Mouse (Mus musculus): ENCODE data around the gene Slc44a4. TPM values are rescaled to one million over a fixed set of nuclear protein-coding genes. Genes with fewer than 3 reads are reported as not detected.
"Not testable (repeated sequence)": the region's sequence is repeated elsewhere in the genome, so short reads cannot be mapped to it uniquely, and the experiment has no call there.

The Slc44a4 gene
- polyA plus RNA-seq, 1 experiment, result 0.38 TPM

DNA sequence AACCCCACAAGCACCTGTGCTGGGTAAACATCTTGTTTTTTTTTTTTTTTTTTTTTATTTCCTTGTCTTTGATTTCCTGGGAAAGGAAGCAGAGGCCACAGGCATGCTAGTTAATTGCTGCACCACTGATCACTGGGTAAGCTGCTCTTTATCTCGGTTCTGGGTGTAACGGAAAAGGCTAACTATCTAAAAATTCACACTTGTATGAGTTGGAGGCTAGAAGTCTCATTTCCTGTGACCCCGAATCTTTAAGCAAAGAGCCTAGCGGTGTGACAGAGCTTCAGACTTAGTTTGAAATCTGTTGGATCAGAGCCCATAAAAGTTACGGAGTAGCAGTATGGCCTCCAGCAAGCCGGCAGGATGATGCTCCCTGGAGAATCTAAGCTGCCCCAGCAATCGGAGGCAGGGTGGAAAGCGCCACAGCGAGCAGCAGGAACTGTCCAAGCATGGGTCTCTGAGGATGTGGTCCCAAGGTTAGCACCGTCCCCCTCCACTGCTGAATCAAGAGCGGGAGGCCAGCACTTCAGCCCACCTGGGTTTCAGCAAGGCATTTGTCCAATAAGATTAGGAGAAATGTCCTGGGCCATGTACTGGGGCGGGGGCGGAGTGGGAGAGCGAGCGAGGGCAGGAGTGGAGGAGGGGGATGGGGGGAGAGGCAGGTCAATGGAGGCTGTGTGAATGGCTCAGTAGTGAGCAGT lies 27.2 kb downstream of the Slc44a4 start:
- no peak for DNase-seq (ENCODE audit: extremely low spot score in 1 of 2, low spot score in 1 of 2)

DNA sequence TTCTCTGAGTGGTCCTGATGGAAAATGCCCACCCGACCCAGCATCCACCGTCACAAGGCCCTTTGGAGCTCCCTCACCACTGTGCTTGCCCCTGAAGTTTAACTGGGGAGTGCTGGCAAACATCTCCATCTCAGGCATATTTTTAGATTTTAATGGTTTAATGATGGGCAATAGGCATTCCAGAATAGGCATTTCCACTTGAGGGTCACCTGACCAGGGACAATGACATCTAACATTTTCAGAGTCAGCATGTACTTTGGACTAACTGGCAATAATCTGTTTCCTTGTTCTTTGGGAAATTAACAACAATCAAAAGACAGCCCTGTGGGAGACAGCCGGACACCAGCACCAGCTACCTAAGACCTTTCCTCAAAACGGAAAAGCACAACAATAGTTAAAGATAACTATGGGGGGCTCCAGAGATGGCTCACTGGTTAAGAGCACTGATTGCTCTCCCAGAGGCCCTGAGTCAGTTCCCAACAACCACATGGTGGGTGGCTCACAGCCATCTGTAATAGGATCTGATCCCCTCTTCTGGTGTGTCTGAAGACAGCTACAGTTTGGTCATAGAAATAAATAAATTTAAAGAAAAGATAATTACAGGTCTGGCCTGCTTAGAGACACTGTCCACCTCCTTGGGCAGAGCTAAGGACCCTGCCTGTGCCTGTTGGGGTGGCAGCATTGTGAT lies 29.0 kb downstream of the Slc44a4 start:
- DNase-seq (ENCODE audit: extremely low spot score in 1 of 2, low spot score in 1 of 2), result no peak

DNA sequence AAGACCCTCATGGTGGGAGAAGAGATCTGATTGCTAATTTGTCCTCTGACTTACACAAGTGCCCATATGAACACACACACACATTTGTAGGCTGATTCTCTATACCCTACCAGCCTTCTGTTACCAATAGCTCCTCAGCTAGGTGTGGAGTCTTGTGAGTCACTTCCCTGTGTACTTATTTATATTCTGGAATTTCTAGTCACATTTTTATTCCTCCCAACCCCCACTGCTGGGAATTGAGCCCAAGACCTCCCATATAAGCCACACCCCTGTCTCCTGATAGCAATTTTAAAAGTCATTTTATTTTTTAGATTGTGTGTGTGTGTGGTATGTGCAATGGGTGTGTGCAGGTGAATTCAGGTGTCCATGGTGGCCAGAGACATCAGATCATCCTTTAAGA lies 30.1 kb downstream of the Slc44a4 start:
- DNase-seq (ENCODE audit: extremely low spot score in 1 of 2, low spot score in 1 of 2), result no peak

DNA sequence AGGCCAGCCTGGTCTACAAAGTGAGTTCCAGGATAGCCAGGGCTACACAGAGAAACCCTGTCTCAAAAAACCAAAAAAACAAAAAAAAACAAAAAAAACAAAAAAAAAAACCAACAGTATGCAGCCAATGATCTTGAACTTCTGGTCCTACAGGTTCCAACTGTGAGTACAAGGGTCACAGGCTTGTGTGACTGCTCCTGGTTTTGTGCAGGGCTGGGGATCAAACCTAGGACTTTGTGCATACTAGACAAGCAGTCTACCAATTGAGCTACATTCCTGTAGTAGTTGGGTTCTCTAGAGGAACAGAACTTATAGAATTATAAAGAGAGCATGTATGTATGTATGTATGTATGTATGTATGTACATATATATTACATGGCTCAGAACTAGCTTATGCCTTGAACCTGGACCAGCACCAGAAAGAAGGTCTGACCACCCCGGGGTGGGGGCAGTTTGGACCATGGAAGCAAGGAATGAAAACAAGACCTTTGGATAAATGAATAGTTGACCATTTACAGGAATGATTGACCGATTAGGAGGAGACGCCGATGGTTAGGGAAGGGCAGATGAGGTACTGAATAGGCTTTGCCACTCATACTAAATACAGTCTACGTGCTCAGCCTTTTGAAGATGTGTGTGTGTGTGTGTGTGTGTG lies 32.3 kb downstream of the Slc44a4 start:
- DNase-seq (ENCODE audit: extremely low spot score in 1 of 2, low spot score in 1 of 2), result no peak

DNA sequence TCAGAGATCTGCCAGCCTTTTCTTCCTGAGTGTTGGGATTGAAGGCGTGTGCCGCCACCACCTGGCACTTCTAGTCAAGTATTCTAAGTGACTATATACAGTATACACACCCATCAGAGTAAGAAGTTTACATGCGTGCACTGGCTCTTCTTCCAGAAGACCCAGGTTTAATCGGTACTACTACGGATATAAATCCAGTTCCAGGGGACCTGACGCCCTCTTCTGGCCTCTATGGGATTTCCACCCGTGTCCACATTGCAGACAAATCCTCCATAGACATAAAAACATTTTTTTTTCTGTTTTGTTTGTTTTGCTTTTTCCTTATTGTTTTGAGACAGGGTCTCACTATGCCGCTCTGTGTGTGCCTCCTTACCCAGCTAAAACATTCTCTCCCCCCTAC lies 33.3 kb downstream of the Slc44a4 start:
- DNase-seq (ENCODE audit: extremely low spot score in 1 of 2, low spot score in 1 of 2), result peak in 1 of 2 experiments; percentile 34

DNA sequence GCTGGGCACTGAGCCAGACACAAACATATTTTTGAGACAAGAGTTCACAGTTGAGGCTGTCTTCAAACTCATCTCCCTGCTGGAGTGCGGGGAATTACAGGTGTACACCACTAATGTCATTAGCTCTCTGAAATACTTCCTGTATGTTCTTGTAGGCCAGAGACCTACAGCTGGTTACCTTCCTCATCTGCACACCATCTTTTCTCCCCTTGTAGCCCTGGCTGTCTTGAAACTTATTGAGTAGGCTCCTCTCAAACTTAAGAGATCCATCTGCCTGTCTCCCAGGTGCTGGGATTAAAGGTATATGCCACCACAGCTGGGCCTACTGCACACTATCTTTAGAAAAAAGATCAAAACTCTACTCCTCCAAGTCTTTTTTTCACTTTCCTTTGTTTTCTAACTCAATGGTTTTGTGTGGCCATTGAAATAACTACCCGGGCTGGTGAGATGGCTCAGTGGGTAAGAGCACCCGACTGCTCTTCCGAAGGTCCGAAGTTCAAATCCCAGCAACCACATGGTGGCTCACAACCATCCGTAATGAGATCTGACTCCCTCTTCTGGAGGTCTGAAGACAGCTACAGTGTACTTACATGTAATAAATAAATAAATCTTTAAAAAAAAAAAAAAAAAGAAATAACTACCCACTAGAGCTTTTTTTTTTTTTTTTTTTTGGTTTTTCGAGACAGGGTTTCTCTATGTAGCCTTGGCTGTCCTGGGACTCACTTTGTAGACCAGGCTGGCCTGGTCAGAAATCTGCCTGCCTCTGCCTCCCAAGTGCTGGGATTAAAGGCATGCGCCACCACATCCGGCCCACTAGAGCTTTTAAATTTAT lies 34.7 kb downstream of the Slc44a4 start:
- not testable (repeated sequence) for DNase-seq (ENCODE audit: extremely low spot score in 1 of 2, low spot score in 1 of 2)

DNA sequence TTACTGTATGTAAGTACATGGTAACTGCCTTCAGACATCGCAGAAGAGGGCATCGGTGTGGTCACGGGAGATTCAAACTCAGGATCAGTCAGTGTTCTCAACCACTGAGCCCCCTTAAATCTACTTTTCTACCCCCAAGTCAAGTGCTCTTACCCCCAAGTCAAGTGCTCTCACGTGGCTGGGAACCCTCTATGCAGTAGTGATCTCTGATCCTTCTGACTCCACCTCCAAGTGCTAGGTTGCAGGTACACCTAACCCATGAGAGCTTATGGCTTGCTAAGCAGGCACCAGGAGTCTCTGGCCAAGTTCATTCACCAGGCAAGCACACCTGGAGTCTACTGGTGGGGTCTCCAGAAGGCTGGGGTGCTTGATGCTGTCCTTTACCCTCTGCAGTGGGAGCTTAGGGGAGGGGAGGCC lies 35.3 kb downstream of the Slc44a4 start:
- no peak for DNase-seq (ENCODE audit: extremely low spot score in 1 of 2, low spot score in 1 of 2)

DNA sequence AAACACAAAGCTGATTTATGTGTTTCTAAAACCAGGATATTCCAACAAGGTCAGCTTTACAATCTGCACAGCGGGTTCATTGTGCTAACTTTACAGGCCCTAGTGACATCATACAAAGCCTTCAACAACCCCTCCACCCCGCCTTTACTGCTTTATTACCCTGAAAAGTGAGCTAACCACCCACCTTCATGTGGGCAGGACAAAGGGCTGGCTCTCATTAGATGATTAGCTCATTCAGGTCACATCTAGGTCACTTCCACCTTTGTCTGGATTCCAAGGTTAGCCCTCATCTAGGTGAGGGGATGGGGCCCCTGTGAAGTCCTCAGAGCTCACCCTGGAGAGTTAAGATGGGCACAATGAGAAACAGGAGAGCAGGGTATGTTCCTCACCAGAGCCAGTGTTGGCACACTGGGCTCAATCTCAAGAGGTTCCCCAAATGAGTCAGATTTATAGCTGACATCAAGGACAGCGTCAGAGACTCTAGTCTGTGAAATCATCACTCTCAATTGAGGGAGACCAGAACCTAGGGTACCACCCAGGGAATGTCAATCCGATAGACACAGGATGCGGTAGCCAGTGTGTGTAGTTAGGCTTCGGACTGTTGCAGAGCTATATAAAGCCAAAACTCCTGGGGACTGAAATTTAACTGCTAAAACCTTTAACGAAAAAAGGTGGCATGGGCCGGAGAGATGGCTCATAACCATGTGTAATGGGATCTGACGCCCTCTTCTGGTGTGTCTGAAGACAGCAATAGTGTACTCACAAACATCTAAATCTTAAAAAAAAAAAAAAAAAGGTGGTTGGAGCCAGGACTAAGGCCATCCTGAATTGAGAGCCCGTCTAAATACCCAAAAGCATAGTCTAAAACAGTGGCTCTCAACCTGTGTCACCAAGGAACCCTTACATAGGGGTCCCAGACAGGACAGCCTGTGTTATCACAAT lies 36.5 kb downstream of the Slc44a4 start:
- DNase-seq (ENCODE audit: extremely low spot score in 1 of 2, low spot score in 1 of 2), result no peak

DNA sequence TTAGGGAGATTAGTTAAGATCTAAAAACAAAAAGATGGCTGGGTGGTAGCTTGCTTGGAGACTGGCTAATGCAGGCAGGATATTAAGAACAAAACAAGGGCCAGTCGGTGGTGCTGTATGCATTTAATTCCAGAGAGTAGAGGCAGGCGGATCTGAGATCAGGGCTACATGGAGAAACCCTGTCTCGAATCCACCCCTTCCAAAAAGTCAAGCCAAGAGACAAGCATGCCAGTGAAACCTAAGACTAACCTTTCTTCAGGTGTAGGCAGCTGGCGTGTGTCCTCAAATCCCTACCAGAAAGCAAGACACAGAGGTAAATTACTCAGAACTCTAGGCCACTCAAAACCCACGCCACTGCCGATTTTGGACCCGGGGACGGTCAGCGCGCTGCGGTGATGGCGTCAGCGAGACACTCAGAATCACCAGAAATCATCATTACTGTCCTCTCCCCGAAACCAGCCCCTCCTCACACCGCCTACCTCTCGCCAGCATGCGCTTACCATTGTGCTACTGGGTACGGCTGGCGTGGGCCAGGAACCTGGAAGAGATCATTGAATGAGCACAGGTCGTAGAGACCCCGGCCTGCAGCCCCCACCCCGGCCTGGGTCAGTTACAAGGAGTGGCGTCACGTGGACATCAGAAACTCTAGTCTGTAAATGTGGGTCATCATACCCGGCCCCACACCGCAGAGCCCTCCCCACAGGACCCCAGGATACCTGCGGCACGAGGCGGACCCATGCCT lies 37.5 kb downstream of the Slc44a4 start:
- DNase-seq (ENCODE audit: extremely low spot score in 1 of 2, low spot score in 1 of 2), result peak in 1 of 2 experiments; percentile 57

DNA sequence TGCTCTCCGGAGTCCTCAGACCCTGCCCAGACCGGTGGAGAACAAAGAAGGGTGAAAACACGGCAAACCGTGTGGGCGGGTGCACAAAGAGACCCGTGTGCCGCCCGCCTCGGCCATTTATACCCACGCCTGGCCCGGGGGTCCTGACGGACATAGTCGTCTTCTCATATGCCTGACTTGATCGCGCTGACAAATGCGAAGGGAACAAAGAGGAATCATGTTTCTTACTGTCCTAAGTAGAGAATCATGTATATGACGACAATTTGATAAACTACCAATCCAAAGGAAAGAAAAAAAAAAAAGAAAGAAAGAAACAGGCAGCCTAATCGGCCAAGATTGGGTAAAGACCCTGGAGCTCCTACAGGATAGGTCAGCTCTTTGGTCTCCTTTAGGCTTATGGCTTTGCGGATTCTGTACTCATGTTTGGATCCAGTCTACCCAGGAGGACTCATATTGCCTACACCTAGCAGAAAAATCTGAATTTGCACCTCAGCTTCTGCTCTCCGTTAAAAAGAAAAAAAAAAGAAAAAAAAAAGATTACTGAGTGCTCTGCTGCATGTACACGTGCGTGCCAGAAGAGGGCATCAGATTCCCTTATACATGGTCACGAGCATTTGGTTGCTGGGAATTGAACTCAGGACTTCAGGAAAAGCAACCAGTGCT lies 38.2 kb downstream of the Slc44a4 start:
- DNase-seq (ENCODE audit: extremely low spot score in 1 of 2, low spot score in 1 of 2), result peak; percentile 48 to 81

DNA sequence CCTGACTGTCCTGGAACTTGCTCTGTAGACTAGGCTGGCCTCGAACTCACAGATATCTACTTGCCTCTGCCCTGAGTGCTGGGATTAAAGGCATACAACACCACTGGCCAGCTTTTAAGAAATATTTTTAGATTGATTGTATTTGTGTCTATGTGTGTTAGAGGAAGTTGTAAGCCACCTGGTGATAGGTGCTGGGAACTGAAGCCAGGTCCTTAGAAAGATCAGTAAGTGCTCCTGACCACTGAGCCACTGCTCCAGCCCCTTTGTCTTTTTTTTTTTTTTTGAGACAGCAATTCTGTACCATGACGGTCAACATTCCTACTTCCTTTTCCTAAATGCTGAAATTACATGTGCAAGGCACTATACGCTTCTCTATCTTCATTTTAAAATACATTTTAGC lies 39.0 kb downstream of the Slc44a4 start:
- DNase-seq (ENCODE audit: extremely low spot score in 1 of 2, low spot score in 1 of 2), result no peak

DNA sequence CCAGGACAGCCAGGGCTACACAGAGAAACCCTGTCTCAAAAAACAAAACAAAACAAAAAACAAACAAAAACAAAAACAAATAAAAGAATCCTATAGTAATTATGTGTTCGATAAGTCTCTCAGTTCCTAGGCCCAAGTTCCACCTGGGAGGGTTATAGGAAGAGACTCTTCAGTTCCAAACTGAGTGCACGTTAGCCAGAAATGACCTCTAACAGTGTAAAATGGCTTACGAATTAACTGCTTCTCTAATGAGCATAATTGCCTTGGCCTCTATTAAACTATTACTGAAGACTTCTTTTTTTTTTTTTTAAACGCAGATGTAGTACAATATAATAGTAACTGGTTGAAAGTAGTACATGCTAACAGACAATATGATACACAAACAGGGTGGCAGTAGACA lies 39.6 kb downstream of the Slc44a4 start:
- no peak for DNase-seq (ENCODE audit: extremely low spot score in 1 of 2, low spot score in 1 of 2)

DNA sequence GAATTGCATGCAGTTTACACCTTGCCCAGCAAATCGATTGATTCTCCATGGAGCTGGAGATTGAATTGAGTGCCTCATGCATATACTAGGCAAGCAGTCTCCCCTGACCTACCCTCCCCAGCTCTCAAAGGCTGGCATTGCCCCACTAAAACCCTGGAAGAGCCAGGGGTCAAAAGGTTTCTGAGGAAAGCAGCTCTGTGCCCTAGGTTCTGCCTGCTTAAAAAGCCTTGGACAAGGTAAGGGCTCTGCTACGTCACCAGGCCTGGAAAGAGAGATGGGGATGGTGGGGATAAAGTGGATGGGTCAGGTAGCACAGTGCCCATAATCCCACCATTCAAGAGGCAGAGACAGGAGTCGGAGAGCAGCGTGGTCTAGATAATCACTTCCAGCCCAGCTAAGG lies 40.6 kb downstream of the Slc44a4 start:
- no peak for DNase-seq (ENCODE audit: extremely low spot score in 1 of 2, low spot score in 1 of 2)

DNA sequence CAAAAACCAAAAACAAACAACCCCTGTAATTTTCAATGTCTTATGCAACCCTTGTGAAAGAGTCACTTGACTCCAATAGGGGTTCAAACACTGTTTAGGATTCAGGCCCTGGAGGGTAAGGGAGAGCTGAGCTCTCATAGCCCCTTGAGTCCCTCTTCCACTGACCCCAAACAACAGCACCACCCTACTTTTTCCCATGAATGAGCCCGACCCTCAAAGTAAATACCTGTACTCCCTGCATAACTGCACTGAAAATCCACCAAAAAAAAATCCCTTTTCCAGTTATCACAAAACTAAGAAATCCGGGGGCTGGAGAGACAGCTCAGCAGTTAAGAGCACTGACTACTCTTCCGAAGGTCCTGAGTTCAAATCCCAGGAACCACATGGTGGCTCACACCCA lies 41.6 kb downstream of the Slc44a4 start:
- no peak for DNase-seq (ENCODE audit: extremely low spot score in 1 of 2, low spot score in 1 of 2)

DNA sequence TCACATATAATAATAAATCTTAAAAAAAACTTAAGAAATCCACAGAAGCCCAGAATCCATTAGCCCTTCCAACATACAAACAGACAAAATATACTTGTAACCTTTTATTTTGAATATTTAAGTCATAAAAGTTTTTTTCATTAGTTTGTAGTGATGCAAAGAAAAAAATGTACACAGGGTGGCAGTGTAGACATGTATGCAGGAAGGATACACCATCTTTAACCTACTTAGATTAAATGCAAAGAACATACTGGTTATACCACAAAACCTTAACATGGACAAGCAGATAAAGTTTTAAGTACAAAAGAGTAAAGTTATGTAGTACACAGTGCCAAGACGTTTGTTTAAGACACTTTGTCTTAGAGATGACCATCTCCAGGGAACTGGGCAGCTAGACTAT lies 42.1 kb downstream of the Slc44a4 start:
- peak in 1 of 2 experiments; percentile 50 for DNase-seq (ENCODE audit: extremely low spot score in 1 of 2, low spot score in 1 of 2)

DNA sequence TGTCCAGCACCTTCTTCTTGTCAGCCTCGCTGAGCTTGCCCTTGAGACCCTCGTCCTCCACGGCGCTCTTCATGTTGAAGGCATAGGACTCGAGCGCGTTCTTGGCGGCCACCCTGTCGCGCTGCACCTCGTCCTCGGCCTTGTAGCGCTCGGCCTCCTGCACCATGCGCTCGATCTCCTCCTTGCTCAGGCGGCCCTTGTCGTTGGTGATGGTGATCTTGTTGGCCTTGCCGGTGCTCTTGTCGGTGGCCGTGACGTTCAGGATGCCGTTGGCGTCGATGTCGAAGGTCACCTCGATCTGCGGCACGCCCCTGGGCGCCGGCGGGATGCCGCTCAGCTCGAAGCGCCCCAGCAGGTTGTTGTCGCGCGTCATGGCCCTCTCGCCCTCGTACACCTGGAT lies 43.0 kb downstream of the Slc44a4 start:
- not testable (repeated sequence) for DNase-seq (ENCODE audit: extremely low spot score in 1 of 2, low spot score in 1 of 2)

DNA sequence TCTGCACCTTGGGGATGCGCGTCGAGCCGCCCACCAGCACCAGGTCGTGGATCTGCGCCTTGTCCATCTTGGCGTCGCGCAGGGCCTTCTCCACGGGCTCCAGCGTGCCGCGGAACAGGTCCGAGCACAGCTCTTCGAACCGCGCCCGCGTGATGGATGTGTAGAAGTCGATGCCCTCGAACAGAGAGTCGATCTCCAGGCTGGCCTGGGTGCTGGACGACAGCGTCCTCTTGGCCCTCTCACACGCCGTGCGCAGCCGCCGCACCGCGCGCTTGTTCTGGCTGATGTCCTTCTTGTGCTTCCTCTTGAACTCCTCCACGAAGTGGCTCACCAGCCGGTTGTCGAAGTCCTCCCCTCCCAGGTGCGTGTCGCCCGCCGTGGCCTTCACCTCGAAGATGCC lies 43.7 kb downstream of the Slc44a4 start:
- DNase-seq (ENCODE audit: extremely low spot score in 1 of 2, low spot score in 1 of 2), result not testable (repeated sequence)

DNA sequence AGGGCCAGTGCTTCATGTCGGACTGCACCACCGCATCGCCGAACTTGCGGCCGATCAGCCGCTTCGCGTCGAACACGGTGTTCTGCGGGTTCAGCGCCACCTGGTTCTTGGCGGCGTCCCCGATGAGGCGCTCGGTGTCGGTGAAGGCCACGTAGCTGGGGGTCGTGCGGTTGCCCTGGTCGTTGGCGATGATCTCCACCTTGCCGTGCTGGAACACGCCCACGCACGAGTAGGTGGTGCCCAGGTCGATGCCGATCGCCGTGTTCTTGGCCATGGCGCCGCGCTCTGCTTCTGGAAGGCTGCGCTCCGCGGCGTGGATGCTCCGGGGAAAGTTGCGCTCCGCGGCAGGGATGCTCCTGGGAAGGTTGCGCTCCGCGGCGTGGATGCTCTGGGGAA lies 44.5 kb downstream of the Slc44a4 start:
- not testable (repeated sequence) for DNase-seq (ENCODE audit: extremely low spot score in 1 of 2, low spot score in 1 of 2)

All from frontal cortex, adult 2 months (tissue).